Mouse (Mus musculus): ENCODE results near the gene Zfhx3. TPM values are rescaled to one million over a fixed set of nuclear protein-coding genes. Genes with fewer than 3 reads are reported as not detected.

The Zfhx3 gene
- total RNA-seq, 2 experiments from 2014 or later = 4.2 to 5.5 TPM

DNA sequence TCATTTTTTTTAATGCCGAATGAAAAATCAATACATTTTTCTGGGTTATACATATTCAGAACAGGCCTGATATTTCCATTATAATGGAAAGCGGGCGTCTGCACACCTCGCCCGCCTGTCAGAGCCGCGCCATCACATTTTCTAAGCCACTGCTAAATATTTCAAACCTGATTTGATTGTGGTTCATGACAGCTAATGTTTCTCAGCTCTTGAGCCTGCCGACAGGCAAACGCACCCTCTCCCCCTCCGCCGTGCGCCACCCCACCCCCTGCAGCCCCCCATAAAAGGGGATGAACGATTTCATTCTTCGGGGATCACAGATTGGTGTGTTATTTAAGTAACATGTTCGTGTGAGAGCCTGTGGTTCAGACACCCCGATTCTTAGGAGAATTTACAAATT, 966.1 kb downstream of the Zfhx3 start:
- no peak for DNase-seq (ENCODE audit: low spot score in 2 of 2)

GRCm38 (mm10) chr8:108909035-108909434, 966.6 kb downstream of the Zfhx3 start:
- no peak for DNase-seq (ENCODE audit: low spot score in 2 of 2)

- no peak for DNase-seq (ENCODE audit: low spot score in 2 of 2)
These were observed 967.0 kb downstream of the Zfhx3 start for GRCm38 (mm10) chr8:108909455-108909854.

- no peak for DNase-seq (ENCODE audit: low spot score in 2 of 2)
These were observed 968.4 kb downstream of the Zfhx3 start for GRCm38 (mm10) chr8:108910843-108911242.

- DNase-seq (ENCODE audit: low spot score in 2 of 2) = peak; percentile 85 to 96
These were observed 969.1 kb downstream of the Zfhx3 start for GRCm38 (mm10) chr8:108911511-108911910.

DNA sequence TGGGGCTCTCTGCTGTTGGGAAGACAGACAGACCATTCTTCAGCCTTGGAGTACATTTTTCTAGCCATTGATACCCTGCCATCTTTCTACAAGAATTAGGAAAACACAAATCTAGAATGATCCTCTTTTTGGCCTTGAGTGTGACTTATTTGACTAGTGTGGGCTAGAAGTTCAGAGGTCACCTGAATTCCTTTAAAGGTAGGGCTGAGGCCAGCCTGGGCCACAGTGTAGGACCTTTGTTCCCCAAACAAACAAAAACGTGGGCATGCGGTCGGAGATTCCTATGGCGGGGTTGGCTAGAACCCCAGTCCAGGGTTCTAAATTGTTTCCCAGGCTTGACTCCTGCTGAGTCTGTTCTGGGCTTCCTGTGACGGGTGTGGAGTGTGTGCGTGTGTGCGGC, 970.6 kb downstream of the Zfhx3 start:
- no peak for DNase-seq (ENCODE audit: low spot score in 2 of 2)

GRCm38 (mm10) chr8:108915425-108915824, 973.0 kb downstream of the Zfhx3 start:
- no peak for DNase-seq (ENCODE audit: low spot score in 2 of 2)

GRCm38 (mm10) chr8:108915876-108916275, 973.4 kb downstream of the Zfhx3 start:
- no peak for DNase-seq (ENCODE audit: low spot score in 2 of 2)

- DNase-seq (ENCODE audit: low spot score in 2 of 2) = no peak
These were observed 977.7 kb downstream of the Zfhx3 start for GRCm38 (mm10) chr8:108920151-108920550.

DNA sequence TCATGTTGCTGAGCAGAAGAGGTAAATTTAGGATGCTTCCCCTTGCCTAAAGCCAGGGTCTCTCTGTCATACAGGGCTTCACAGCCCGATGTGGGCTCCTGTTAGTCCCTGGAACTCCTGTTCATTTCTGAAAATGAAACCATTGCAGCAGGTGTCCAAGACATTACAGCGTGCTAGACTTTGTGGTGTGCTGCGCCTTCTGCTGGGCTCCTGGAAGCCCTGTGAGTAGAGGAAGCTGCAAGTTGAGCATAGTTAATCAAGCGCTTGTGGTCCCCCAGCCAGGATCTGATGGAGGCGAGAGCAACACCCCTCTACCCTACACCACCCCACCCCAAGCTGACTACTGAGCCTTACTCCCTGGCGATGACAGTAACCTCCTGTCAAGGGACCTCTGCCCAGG, 980.7 kb downstream of the Zfhx3 start:
- no peak for DNase-seq (ENCODE audit: low spot score in 2 of 2)

DNA sequence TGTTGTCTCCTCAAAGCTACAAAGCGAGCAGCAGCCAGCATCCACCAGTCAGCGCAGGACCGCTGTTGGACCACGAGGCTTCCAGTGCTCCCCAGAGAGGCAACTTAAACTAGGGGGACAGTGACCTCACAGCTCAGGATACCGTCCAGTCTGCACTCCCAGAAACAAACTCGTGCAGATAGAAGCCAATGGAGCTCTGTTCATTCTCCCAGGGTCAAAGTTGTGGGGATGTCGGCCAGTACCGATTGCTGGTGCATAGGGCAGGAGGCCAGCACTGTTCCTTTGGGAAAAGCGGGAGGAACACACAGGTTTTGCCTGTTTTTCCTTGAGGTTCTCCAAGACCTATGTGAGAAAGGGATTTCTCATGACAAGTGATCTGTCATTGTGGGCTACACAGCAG, 982.1 kb downstream of the Zfhx3 start:
- no peak for DNase-seq (ENCODE audit: low spot score in 2 of 2)

- no peak for DNase-seq (ENCODE audit: low spot score in 2 of 2)
These were observed 983.7 kb downstream of the Zfhx3 start for GRCm38 (mm10) chr8:108926106-108926505.

DNA sequence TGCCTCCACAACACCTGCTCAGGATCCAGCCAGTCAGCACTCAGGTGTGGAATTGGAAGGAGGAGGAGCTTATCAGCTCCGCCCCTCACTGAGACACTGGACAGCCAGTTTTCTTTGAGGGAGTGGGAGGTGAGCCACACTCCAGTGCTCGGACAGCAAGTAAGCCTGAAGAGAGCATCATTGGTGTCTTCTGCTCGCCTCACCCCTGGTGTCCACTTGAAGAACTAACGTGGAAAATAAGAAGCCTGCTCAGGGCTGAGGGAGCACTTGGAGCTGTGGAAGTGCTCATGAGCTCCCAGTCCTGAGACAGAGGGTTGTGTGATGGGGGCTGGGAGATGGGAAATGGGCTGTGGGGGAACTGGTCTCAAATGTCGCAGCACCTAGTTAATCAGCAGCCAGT, 988.2 kb downstream of the Zfhx3 start:
- DNase-seq (ENCODE audit: low spot score in 2 of 2) = no peak

DNA sequence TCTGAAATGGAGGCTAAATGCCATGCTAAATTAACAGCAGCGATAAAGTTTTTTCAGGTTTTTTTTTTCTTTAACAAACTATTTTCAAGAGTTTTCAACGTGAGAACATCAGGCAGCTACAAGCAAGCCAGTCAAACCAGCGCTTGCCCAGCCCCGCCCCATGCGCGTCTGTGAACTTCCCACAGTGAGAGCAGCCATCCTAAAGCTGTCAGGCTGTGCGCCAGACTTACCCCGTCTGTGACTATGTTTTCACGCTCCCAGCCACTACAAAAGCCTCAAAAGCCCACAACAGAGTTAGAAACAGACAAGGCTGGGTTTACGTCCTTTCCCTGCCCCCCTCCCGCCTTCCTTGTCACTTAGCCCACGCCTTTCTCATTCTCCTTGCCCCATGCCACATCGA, 989.4 kb downstream of the Zfhx3 start:
- peak; percentile 13 to 22 for DNase-seq (ENCODE audit: low spot score in 2 of 2)

- DNase-seq (ENCODE audit: low spot score in 2 of 2) = no peak
These were observed 990.3 kb downstream of the Zfhx3 start for GRCm38 (mm10) chr8:108932729-108933128.

GRCm38 (mm10) chr8:108935834-108936694, 993.6 kb downstream of the Zfhx3 start:
- no peak for DNase-seq (ENCODE audit: low spot score in 2 of 2)

GRCm38 (mm10) chr8:108936695-108937448, 994.4 kb downstream of the Zfhx3 start:
- DNase-seq (ENCODE audit: low spot score in 2 of 2) = no peak

DNA sequence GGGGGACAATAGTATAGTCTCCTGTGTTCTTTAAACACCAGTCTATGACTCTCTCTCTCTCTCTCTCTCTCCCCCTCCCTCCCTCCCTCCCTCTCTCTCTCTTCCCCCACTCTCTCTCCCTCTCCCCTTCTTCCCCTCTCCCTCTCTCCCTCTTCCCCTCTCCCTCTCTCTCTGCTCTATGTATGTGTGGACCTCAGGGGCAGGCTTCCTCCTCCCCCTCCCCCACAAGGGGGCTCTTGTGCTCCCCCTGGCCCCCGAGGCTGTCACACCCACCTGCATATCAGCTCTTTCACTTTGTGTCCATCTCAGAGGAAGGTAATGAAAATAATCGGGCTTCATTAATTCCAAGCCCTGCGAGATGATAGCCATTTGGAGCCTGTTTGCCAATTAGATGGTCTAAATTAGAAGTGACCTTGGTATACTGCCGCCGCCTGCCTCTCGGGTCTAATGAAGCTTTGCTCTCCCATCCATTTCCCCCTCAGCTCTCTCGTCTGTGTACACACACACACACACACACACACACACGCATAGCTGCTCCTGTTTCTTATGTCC, 995.5 kb downstream of the Zfhx3 start:
- DNase-seq (ENCODE audit: low spot score in 2 of 2) = no peak

GRCm38 (mm10) chr8:108942686-108943085, 1000.2 kb downstream of the Zfhx3 start:
- no peak for DNase-seq (ENCODE audit: low spot score in 2 of 2)

GRCm38 (mm10) chr8:108943132-108943531, 1000.7 kb downstream of the Zfhx3 start:
- DNase-seq (ENCODE audit: low spot score in 2 of 2) = no peak

DNA sequence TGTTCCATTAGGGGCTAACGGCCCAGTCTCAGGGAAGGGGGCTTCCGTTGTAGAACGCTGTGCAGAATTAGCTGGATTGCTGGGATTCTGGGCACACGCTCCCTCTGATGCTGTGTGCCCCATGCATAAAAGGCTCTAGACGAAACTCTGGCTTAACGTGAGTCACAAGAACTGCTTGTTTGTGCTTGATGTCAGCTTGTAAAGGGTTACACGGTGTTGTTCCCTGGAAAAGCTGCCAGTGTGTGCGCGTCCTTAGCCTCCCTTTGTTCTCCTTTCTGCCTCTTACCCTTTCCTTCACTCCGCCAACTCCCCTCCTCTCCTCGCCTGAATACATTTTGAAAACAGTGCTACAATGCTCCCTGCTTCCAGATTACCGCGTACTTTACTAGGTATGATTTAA, 1001.9 kb downstream of the Zfhx3 start:
- DNase-seq (ENCODE audit: low spot score in 2 of 2) = no peak

GRCm38 (mm10) chr8:108950311-108950710, 1007.9 kb downstream of the Zfhx3 start:
- no peak for DNase-seq (ENCODE audit: low spot score in 2 of 2)
